Mouse (Mus musculus): ENCODE data around the gene Hunk. TPM values are rescaled to one million over a fixed set of nuclear protein-coding genes. Genes with fewer than 3 reads are reported as not detected.

Gene Hunk
- polyA plus RNA-seq, 1 experiment from 2014 or later, result 16.6 TPM

GRCm38 (mm10) chr16:90360327-90360726 is 25.5 kb upstream of the Hunk start:
- H3K27ac ChIP-seq (ENCODE audit: low read depth, low read length), result no peak overlapping the region
- no peaks in the 10 kb centered on the region for H3K36me3 ChIP-seq (ENCODE audit: control insufficient read depth, insufficient read depth, low read length)
- H3K9me3 ChIP-seq (ENCODE audit: control insufficient read depth, low read length), result no peaks in the 10 kb centered on the region
- no peak overlapping the region for H3K4me3 ChIP-seq (ENCODE audit: low read length)
- H3K9ac ChIP-seq (ENCODE audit: low read depth, low read length), result no peak overlapping the region
- 0 out of 2 replicates have a peak, but pooled peaks cover 3% of the 10 kb centered on the region for H3K4me1 ChIP-seq (ENCODE audit: control insufficient read depth, insufficient read depth, low read length)
- H3K4me2 ChIP-seq (replicated peaks; ENCODE audit: low read depth, low read length), result no peak overlapping the region
- WGBS, result 57% methylated on average over 7 of the region's 7 CpGs
- ATAC-seq (ENCODE audit: low FRiP score, low TSS enrichment), result no peak
- H3K27me3 ChIP-seq (ENCODE audit: control insufficient read depth, insufficient read depth, low read length), result no peaks in the 10 kb centered on the region

DNA sequence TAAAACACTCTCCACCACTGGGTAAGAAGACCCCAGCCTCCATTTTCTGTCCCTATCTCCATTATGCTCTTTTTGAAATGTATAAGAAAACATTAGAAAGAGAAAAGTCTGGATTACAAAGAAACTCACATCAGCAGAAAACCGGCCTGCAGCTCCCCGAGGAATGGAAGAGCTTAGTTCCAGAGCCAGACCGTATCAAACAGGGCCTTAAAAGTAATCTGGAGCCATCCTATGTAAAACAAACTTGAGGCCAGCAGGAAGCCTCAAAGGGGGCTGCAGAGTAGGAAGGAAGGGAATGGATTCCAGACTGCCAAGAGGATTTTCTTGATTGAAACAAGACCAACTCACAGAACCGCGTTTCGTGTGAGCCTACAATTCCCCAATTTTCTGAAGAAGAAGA is 22.9 kb upstream of the Hunk start:
- Histone ChIP-seq H3K27ac (ENCODE audit: low read depth, low read length) (no peak overlapping the region), H3K27me3 (ENCODE audit: control insufficient read depth, insufficient read depth, low read length) (no peaks in the 10 kb centered on the region), H3K4me1 (ENCODE audit: control insufficient read depth, insufficient read depth, low read length) (0 out of 2 replicates have a peak, but pooled peaks cover 3% of the 10 kb centered on the region), H3K4me3 (ENCODE audit: low read length) (no peak overlapping the region), H3K4me2 (replicated peaks; ENCODE audit: low read depth, low read length) (no peak overlapping the region), H3K36me3 (ENCODE audit: control insufficient read depth, insufficient read depth, low read length) (no peaks in the 10 kb centered on the region), H3K9me3 (ENCODE audit: control insufficient read depth, low read length) (no peaks in the 10 kb centered on the region), H3K9ac (ENCODE audit: low read depth, low read length) (no peak overlapping the region)
- ATAC-seq (ENCODE audit: low FRiP score, low TSS enrichment), result no peak
- WGBS, result 78% methylated on average over 6 of the region's 6 CpGs

DNA sequence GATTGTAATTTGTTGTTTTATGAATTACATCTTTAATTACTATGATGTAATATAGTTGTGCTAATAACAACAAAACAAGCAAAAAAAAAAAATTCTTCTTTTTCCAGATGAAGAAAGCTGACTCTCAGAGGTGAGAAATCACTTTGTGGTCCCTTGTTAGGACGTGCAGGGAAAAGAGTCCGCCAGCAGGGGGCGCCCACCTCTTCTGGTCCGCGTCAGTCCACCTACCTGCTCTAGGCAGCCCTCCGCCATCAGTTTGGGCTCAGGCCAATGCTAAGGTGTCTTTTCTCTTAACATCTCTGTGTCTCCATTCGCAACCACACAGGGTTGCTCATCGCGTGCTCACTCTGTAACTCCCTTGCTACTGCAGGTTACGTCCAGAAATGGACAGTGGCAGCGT is 5.9 kb upstream of the Hunk start:
- no peaks in the 10 kb centered on the region for H3K36me3 ChIP-seq (ENCODE audit: control insufficient read depth, insufficient read depth, low read length)
- ATAC-seq (ENCODE audit: low FRiP score, low TSS enrichment), result peak; percentile 58; the same call in 1 of the 2 replicates
- peaks cover 9% of the 10 kb centered on the region; the same call in 1 of the 2 replicates for H3K4me1 ChIP-seq (ENCODE audit: control insufficient read depth, insufficient read depth, low read length)
- H3K9me3 ChIP-seq (ENCODE audit: control insufficient read depth, low read length), result no peaks in the 10 kb centered on the region
- no peak overlapping the region for H3K4me2 ChIP-seq (replicated peaks; ENCODE audit: low read depth, low read length)
- H3K27ac ChIP-seq (ENCODE audit: low read depth, low read length), result no peak overlapping the region
- 0 out of 2 replicates have a peak, but pooled peaks cover 3% of the 10 kb centered on the region for H3K27me3 ChIP-seq (ENCODE audit: control insufficient read depth, insufficient read depth, low read length)
- H3K4me3 ChIP-seq (ENCODE audit: low read length), result no peak overlapping the region
- WGBS, result 16% methylated on average over 11 of the region's 11 CpGs
- H3K9ac ChIP-seq (ENCODE audit: low read depth, low read length), result no peak overlapping the region

DNA sequence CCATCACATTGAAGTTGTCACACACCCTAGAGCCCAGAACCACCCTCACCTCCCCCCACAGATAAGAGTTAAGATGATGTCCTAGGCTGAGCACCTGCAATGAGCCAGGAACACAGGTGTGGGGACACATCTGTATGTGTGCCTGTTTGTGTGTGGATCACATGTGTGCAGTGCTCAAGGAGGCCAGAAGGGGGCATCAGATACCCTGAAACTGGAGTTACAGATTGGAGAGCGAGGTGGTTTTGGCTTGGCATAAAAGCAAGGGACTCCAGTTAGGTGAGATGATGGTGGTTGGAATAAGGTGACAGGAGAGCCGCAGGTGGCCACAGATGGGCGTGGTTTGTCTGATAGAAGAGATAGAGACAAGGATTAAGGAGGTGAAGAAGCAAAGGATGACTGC is 4.2 kb upstream of the Hunk start:
- H3K27me3 ChIP-seq (ENCODE audit: control insufficient read depth, insufficient read depth, low read length), result 0 out of 2 replicates have a peak, but pooled peaks cover 3% of the 10 kb centered on the region
- WGBS, result 90% methylated on average over 3 of the region's 3 CpGs

GRCm38 (mm10) chr16:90382701-90383280 is 3.0 kb upstream of the Hunk start:
- Histone ChIP-seq H3K9me3 (ENCODE audit: control insufficient read depth, low read length) (no peaks in the 10 kb centered on the region), H3K4me2 (replicated peaks; ENCODE audit: low read depth, low read length) (no peak overlapping the region), H3K27ac (ENCODE audit: low read depth, low read length) (no peak overlapping the region), H3K36me3 (ENCODE audit: control insufficient read depth, insufficient read depth, low read length) (no peaks in the 10 kb centered on the region), H3K27me3 (ENCODE audit: control insufficient read depth, insufficient read depth, low read length) (0 out of 2 replicates have a peak, but pooled peaks cover 3% of the 10 kb centered on the region), H3K4me1 (ENCODE audit: control insufficient read depth, insufficient read depth, low read length) (peaks cover 9% of the 10 kb centered on the region; the same call in 1 of the 2 replicates), H3K4me3 (ENCODE audit: low read length) (no peak overlapping the region), H3K9ac (ENCODE audit: low read depth, low read length) (no peak overlapping the region)
- 64% methylated on average over 10 of the region's 10 CpGs for WGBS
- no peak for ATAC-seq (ENCODE audit: low FRiP score, low TSS enrichment)

More for the DNA sequence above, 4.2 kb upstream of the Hunk start:
- ATAC-seq (ENCODE audit: low FRiP score, low TSS enrichment), result no peak
- Histone ChIP-seq H3K9me3 (ENCODE audit: control insufficient read depth, low read length) (no peaks in the 10 kb centered on the region), H3K4me3 (ENCODE audit: low read length) (no peak overlapping the region), H3K4me2 (replicated peaks; ENCODE audit: low read depth, low read length) (no peak overlapping the region), H3K9ac (ENCODE audit: low read depth, low read length) (no peak overlapping the region), H3K27ac (ENCODE audit: low read depth, low read length) (no peak overlapping the region), H3K36me3 (ENCODE audit: control insufficient read depth, insufficient read depth, low read length) (no peaks in the 10 kb centered on the region), H3K4me1 (ENCODE audit: control insufficient read depth, insufficient read depth, low read length) (peaks cover 9% of the 10 kb centered on the region; the same call in 1 of the 2 replicates)

DNA sequence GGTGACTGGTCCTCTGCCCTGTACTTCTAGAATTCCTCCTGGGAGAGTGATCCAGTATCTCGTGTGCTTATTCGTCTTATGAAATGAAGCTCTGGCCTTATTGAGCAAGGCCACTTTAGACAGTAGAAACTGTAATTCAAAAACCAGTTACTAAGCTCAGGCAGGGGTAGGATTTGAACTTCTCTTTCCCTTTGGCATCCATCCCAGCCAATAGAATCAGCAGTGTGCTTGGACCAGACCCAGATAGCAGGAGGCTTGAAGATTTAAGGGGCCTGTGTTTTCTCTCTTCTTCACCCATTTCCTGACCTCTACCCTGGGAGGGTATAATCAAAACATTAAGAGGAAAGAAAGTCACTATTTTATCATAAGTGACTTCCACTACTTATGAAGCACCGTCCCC is 1.8 kb upstream of the Hunk start:
- peaks cover 18% of the 10 kb centered on the region for H3K4me1 ChIP-seq (ENCODE audit: control insufficient read depth, insufficient read depth, low read length)
- whole genome bisulfite sequencing, result 42% methylated on average over 3 of the region's 3 CpGs

GRCm38 (mm10) chr16:90384846-90385245 is 967 bp upstream of the Hunk start:
- Histone ChIP-seq H3K27ac (ENCODE audit: low read depth, low read length) (no peak overlapping the region), H3K27me3 (ENCODE audit: control insufficient read depth, insufficient read depth, low read length) (no peaks in the 10 kb centered on the region), H3K4me1 (ENCODE audit: control insufficient read depth, insufficient read depth, low read length) (peaks cover 26% of the 10 kb centered on the region), H3K9ac (ENCODE audit: low read depth, low read length) (peak overlapping the region; percentile 93; the same call in 1 of the 2 replicates), H3K4me2 (replicated peaks; ENCODE audit: low read depth, low read length) (peak overlapping the region; percentile 69), H3K36me3 (ENCODE audit: control insufficient read depth, insufficient read depth, low read length) (peaks cover 1% of the 10 kb centered on the region), H3K9me3 (ENCODE audit: control insufficient read depth, low read length) (no peaks in the 10 kb centered on the region), H3K4me3 (ENCODE audit: low read length) (peak overlapping the region; percentile 82)
- ATAC-seq (ENCODE audit: low FRiP score, low TSS enrichment), result no peak
- WGBS, result 4% methylated on average over 12 of the region's 12 CpGs

More for the DNA sequence above, 1.8 kb upstream of the Hunk start:
- H3K9ac ChIP-seq (ENCODE audit: low read depth, low read length), result no peak overlapping the region
- H3K9me3 ChIP-seq (ENCODE audit: control insufficient read depth, low read length), result no peaks in the 10 kb centered on the region
- ATAC-seq (ENCODE audit: low FRiP score, low TSS enrichment), result no peak
- H3K27ac ChIP-seq (ENCODE audit: low read depth, low read length), result no peak overlapping the region
- no peaks in the 10 kb centered on the region for H3K36me3 ChIP-seq (ENCODE audit: control insufficient read depth, insufficient read depth, low read length)
- no peak overlapping the region for H3K4me3 ChIP-seq (ENCODE audit: low read length)
- H3K27me3 ChIP-seq (ENCODE audit: control insufficient read depth, insufficient read depth, low read length), result no peaks in the 10 kb centered on the region
- H3K4me2 ChIP-seq (replicated peaks; ENCODE audit: low read depth, low read length), result no peak overlapping the region

DNA sequence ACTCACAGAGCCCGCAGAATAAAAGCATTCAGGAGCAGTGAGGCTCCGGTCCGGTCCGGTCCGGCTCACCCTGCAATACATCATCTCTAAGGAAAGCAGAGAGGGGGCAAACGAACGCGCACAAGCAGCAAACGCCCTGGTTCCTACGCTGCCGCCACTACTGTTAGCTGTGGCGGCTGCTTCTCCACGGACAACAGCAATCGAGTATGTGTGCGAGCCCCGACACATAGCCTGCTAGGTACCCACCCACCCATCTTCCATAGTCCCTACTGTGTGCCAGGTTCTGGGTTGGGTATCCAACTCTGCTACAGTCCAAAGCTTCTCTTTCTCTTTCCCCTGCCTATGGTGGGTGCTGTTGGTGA is 506 bp upstream of the Hunk start:
- Histone ChIP-seq H3K4me2 (replicated peaks; ENCODE audit: low read depth, low read length) (peak overlapping the region; percentile 69), H3K27ac (ENCODE audit: low read depth, low read length) (peak overlapping the region; percentile 90), H3K9ac (ENCODE audit: low read depth, low read length) (peak overlapping the region; percentile 93; the same call in 1 of the 2 replicates), H3K4me3 (ENCODE audit: low read length) (peak overlapping the region; percentile 82), H3K27me3 (ENCODE audit: control insufficient read depth, insufficient read depth, low read length) (no peaks in the 10 kb centered on the region), H3K9me3 (ENCODE audit: control insufficient read depth, low read length) (no peaks in the 10 kb centered on the region), H3K4me1 (ENCODE audit: control insufficient read depth, insufficient read depth, low read length) (peaks cover 27% of the 10 kb centered on the region), H3K36me3 (ENCODE audit: control insufficient read depth, insufficient read depth, low read length) (peaks cover 4% of the 10 kb centered on the region)
- under 1% methylated on average over 16 of the region's 16 CpGs for WGBS
- ATAC-seq (ENCODE audit: low FRiP score, low TSS enrichment), result no peak

DNA sequence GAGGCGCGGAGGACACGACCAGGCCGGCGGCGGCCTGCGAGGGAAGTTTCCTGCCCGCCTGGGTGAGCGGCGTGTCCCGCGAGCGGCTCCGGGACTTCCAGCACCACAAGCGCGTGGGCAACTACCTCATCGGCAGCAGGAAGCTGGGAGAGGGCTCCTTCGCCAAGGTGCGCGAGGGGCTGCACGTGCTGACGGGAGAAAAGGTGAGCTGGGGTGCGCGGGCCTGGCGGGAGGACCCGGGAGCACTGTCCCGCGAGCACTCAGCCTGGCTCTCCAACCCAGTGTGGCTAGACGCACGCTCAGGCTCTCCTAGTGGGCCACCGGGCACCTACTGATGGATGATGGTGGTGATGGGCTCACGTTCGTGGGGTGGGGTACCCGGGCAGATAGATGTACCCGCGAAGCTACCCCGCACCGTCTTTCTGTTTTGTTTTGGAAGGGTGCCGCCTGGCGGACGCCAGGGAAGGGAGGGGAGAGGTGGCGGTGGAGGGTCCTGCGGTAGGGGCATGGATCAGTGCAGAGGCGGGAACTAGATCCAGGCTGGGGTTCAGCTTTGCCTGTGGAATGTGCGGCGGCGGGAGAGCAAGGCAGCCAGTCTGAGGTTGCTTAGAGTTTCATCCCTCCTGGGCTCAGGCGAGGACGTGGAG is 824 bp downstream of the Hunk start:
- H3K9me3 ChIP-seq (ENCODE audit: control insufficient read depth, low read length), result no peaks in the 10 kb centered on the region
- under 1% methylated on average over 48 of the region's 49 CpGs for WGBS
- H3K4me3 ChIP-seq (ENCODE audit: low read length), result peak overlapping the region; percentile 82
- H3K27ac ChIP-seq (ENCODE audit: low read depth, low read length), result peak overlapping the region; percentile 90
- H3K9ac ChIP-seq (ENCODE audit: low read depth, low read length), result peak overlapping the region; percentile 93
- H3K27me3 ChIP-seq (ENCODE audit: control insufficient read depth, insufficient read depth, low read length), result no peaks in the 10 kb centered on the region
- ATAC-seq (ENCODE audit: low FRiP score, low TSS enrichment), result peak; percentile 69
- peak overlapping the region; percentile 69 for H3K4me2 ChIP-seq (replicated peaks; ENCODE audit: low read depth, low read length)
- H3K4me1 ChIP-seq (ENCODE audit: control insufficient read depth, insufficient read depth, low read length), result peaks cover 27% of the 10 kb centered on the region
- H3K36me3 ChIP-seq (ENCODE audit: control insufficient read depth, insufficient read depth, low read length), result peaks cover 13% of the 10 kb centered on the region

Data from kidney, embryonic 14.5 days (tissue).